Mouse (Mus musculus) midbrain, postnatal 0 days (tissue): ENCODE measurements at regions not wholly inside any gene's neighbourhood (a gene's known extent, or its start where the extent isn't known, plus 50 kb on each side); places are given as distances from the start of the nearest gene placed in this dataset.

ENCODE experiments used
- ATAC-seq: fragments of 200-750 bp; cut with Nextera tagmentation; 2 replicates; pipeline ENCODE4 v1.8.0; 2017; ENCODE audit warnings: moderate number of reproducible peaks, mild to moderate bottlenecking, moderate TSS enrichment, moderate library complexity; ENCODE audit not compliant: low FRiP score
- DNase-seq: peaks from one replicate; pipeline ENCODE4 v3.0.0-alpha.2; 2015; ENCODE audit warnings: low spot score
- H3K27ac ChIP-seq: fragments of 300-500 bp; sonication (generic); 2 replicates; pipeline ENCODE4 v1.5.1; 2014; ENCODE audit warnings: low read depth, mild to moderate bottlenecking, low read length, mixed read lengths
- H3K27me3 ChIP-seq: fragments of 300-500 bp; sonication (generic); 2 replicates; pipeline ENCODE4 v1.6.1; 2014; ENCODE audit warnings: low read length, control low read depth, mixed read lengths; ENCODE audit not compliant: insufficient read depth
- H3K36me3 ChIP-seq: fragments of 300-500 bp; sonication (generic); 2 replicates; pipeline ENCODE4 v1.6.1; 2014; ENCODE audit warnings: low read length, control low read depth, mixed read lengths; ENCODE audit not compliant: insufficient read depth
- H3K4me1 ChIP-seq: fragments of 300-500 bp; sonication (generic); 2 replicates; pipeline ENCODE4 v1.6.1; 2014; ENCODE audit warnings: mild to moderate bottlenecking, control low read depth, antibody characterized with exemption, low read length, mixed read lengths; ENCODE audit not compliant: insufficient read depth
- H3K4me2 ChIP-seq: fragments of 300-500 bp; sonication (generic); 2 replicates; pipeline ENCODE4 v1.6.1; 2014; ENCODE audit warnings: low read depth, mild to moderate bottlenecking, low read length, mixed read lengths; ENCODE audit not compliant: poor library complexity, severe bottlenecking
- H3K4me3 ChIP-seq: fragments of 300-500 bp; sonication (generic); 2 replicates; pipeline ENCODE4 v1.5.1; 2014; ENCODE audit warnings: low read depth, mild to moderate bottlenecking, low read length, moderate library complexity
- H3K9ac ChIP-seq: fragments of 300-500 bp; sonication (generic); replicated peaks from 2 replicates; pipeline ENCODE4 v1.6.1; 2014; ENCODE audit warnings: mild to moderate bottlenecking, low read length, moderate library complexity, mixed read lengths; ENCODE audit not compliant: poor library complexity, severe bottlenecking
- H3K9me3 ChIP-seq: fragments of 300-500 bp; sonication (generic); 2 replicates; pipeline ENCODE4 v1.6.1; 2016; ENCODE audit warnings: low read length, control low read depth
- CTCF ChIP-seq: IDR thresholded peaks from 2 replicates; pipeline ENCODE4 v1.5.1; 2016; ENCODE audit warnings: antibody characterized with exemption, mild to moderate bottlenecking
- WGBS: fragments of 180-500 bp; shearing (Covaris S2); extraction: QIAGEN DNeasy Blood & Tissue Kit; methylation state at CpG from one replicate; pipeline ENCODE4 v1.1.7; 2014; 5-methylcytosine and 5-hydroxymethylcytosine counted together

DNA sequence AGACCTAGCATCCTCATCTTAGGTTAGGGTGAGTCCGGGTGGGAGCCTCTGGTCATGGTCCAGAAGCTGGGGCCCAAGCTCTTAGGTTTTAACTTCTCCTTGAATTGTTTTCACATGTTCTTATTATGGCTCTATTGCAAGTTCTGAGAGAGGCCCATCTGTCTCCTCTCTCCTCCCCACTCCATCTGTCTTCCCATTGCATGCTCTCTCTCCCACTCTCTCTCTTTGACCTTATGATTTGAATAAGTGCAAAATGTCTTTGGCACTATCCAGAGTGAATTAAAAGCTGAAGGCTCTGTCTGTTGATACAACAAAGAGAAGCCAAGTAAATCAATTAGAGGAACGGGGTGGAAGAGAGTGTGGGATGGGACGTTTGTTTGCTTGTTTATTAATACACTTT, 146.2 kb upstream of the Rfx3 start:
- H3K4me2 ChIP-seq = no peak overlapping the region
- DNase-seq (no peak), ATAC-seq (no peak)
- no peaks in the 10 kb centered on the region for H3K9me3 ChIP-seq
- no peaks in the 10 kb centered on the region for H3K27me3 ChIP-seq
- no peak overlapping the region for H3K27ac ChIP-seq
- H3K4me3 ChIP-seq = no peak overlapping the region
- no peaks in the 10 kb centered on the region for H3K4me1 ChIP-seq
- no peaks in the 10 kb centered on the region for H3K36me3 ChIP-seq
- 85% methylated on average over 3 of the region's 3 CpGs for WGBS
- TF ChIP-seq CTCF = no peak
- H3K9ac ChIP-seq = no peak overlapping the region

GRCm38 (mm10) chr19:28137581-28137980, 126.6 kb upstream of the Rfx3 start:
- no peaks in the 10 kb centered on the region for H3K4me1 ChIP-seq
- no peak overlapping the region for H3K4me2 ChIP-seq
- no peaks in the 10 kb centered on the region for H3K36me3 ChIP-seq
- DNase-seq (no peak), ATAC-seq (no peak)
- H3K9ac ChIP-seq = no peak overlapping the region
- no peaks in the 10 kb centered on the region for H3K27me3 ChIP-seq
- H3K9me3 ChIP-seq = no peaks in the 10 kb centered on the region
- H3K27ac ChIP-seq = no peak overlapping the region
- TF ChIP-seq CTCF = no peak
- 93% methylated on average over 10 of the region's 10 CpGs for WGBS
- H3K4me3 ChIP-seq = no peak overlapping the region

GRCm38 (mm10) chr19:28134806-28135205, 123.8 kb upstream of the Rfx3 start:
- TF ChIP-seq CTCF = no peak

DNA sequence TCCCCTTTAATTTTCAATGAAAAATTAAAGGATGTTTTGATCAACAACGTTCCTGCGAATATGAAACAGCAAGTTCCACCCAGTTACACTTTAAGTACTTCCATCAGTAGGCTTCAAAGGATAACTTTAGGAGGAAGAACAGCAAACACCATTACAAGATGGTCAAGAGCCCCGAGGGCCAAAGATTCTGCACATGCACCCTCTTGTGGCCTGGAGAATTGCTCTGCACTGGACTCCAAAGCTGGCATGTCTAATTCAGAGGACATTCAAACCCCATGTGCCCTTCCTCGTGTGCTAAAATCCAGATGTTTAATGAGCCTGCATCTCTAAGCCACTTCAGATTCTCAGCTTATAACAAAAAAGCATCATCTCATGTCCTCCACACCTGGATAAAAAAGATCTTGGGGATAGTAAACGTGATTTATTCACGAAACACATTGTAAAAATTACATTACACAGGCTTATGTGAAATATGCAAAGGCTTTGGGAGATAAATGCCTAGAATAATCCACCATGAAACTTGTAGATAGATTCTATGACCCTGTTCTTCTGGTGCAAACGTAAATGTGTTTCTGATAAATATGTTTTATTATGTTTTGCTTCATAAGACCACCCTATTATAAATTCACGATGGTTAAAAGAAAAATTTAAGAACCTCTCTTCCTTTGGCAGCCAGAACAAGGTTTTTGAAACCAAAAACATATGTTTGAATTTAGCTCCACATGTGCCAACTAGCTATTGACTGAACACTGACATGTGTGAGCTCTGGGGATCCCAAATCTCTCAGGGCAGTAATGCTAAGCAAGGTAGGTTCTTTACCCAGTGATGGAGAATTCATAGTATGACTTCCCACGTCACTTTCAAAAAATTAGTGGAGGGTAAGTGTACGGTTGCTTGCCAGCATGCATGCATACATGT, 100.6 kb upstream of the Rfx3 start:
- Histone ChIP-seq H3K4me3 (no peak overlapping the region), H3K9ac (no peak overlapping the region), H3K27me3 (no peaks in the 10 kb centered on the region), H3K4me1 (no peaks in the 10 kb centered on the region), H3K36me3 (no peaks in the 10 kb centered on the region), H3K9me3 (no peaks in the 10 kb centered on the region), H3K4me2 (no peak overlapping the region), H3K27ac (no peak overlapping the region)
- DNase-seq (no peak), ATAC-seq (no peak)
- 75% methylated on average over 10 of the region's 10 CpGs for WGBS
- peak; percentile 17; the same call in 1 of the 2 replicates for TF ChIP-seq CTCF

More at GRCm38 (mm10) chr19:28134806-28135205, 123.8 kb upstream of the Rfx3 start:
- no peak overlapping the region for H3K4me2 ChIP-seq
- H3K9me3 ChIP-seq = no peaks in the 10 kb centered on the region
- H3K9ac ChIP-seq = no peak overlapping the region
- DNase-seq = no peak
- H3K27me3 ChIP-seq = no peaks in the 10 kb centered on the region
- no peaks in the 10 kb centered on the region for H3K4me1 ChIP-seq
- no peak overlapping the region for H3K4me3 ChIP-seq
- 17% methylated on average over 1 of the region's 1 CpGs for WGBS
- ATAC-seq = no peak
- H3K27ac ChIP-seq = no peak overlapping the region
- no peaks in the 10 kb centered on the region for H3K36me3 ChIP-seq

GRCm38 (mm10) chr19:28095620-28096019, 84.7 kb upstream of the Rfx3 start:
- Histone ChIP-seq H3K36me3 (no peaks in the 10 kb centered on the region), H3K9ac (no peak overlapping the region), H3K4me1 (no peaks in the 10 kb centered on the region), H3K4me2 (no peak overlapping the region), H3K27ac (no peak overlapping the region; the same call in 1 of the 2 replicates), H3K9me3 (no peaks in the 10 kb centered on the region), H3K27me3 (no peaks in the 10 kb centered on the region), H3K4me3 (no peak overlapping the region)
- peak; percentile 37; the same call in 1 of the 2 replicates for TF ChIP-seq CTCF
- WGBS = 29% methylated on average over 9 of the region's 9 CpGs
- no peak for ATAC-seq
- peak; percentile 22 for DNase-seq

- H3K36me3 ChIP-seq = no peaks in the 10 kb centered on the region
- no peak overlapping the region for H3K4me2 ChIP-seq
- H3K9ac ChIP-seq = no peak overlapping the region
- 88% methylated on average over 6 of the region's 6 CpGs for WGBS
- H3K4me1 ChIP-seq = no peaks in the 10 kb centered on the region
- no peaks in the 10 kb centered on the region for H3K9me3 ChIP-seq
- no peak overlapping the region for H3K4me3 ChIP-seq
- no peak for ATAC-seq
- no peak overlapping the region for H3K27ac ChIP-seq
- no peak for DNase-seq
- no peaks in the 10 kb centered on the region for H3K27me3 ChIP-seq
- no peak for TF ChIP-seq CTCF
Observed at GRCm38 (mm10) chr19:28092252-28092651, 81.3 kb upstream of the Rfx3 start.
